Mouse (Mus musculus) stomach, postnatal 0 days (tissue): ENCODE measurements around the gene Snorc.

ENCODE experiments used
- CTCF ChIP-seq: IDR thresholded peaks from 2 replicates; pipeline ENCODE4 v1.5.1; 2016; ENCODE audit warnings: antibody characterized with exemption, low read depth, mild to moderate bottlenecking, moderate library complexity
- EP300 ChIP-seq: optimal IDR thresholded peaks from 2 replicates; pipeline ENCODE3; 2016; ENCODE audit warnings: antibody characterized with exemption

DNA sequence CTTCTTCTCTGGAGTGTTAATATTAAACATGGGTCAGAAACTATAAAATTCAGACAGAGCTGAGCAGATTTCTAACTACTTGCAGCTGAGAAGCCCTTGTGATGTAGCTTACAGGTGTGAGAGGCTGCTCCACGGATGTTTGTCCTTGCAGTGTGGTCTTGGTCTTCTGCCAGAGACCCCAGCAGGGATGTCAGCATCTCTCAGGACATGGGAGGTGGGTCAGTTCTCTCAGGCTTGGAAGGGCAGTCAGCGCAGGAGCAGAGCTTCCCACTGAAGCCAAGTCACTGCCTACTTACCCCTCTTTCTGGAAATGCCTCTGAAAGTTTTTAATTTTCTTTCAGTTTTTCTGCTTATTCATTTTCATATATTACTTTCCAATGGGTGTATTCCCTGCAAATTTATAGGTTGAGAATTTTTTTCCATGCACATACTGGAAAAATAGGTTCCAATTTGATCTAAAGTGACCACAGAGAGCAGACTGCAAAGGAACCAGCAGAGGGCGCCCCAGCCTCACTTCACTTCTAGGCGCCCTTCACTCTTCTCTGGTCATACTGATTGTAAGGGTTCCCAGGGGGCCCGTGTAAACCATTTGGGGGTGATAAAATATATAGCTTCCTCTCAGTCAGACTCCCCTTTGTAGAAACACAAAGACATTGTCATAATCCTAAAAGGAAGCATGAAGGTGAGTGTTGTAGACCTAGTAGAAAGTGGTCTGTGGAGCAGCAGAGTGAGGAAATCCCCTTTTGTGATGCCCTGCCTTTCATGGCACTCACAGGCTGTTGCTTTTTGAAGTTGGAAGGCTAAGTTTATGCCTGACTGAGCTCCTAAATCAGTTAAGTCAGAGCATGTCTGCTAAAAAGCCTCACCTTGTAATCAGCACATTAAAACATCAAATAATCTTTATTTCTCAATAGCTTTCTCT lies 22.6 kb upstream of the Snorc start:
- no peak for TF ChIP-seq EP300
- TF ChIP-seq CTCF: peak; percentile 82
